In the genomic region with DNA sequence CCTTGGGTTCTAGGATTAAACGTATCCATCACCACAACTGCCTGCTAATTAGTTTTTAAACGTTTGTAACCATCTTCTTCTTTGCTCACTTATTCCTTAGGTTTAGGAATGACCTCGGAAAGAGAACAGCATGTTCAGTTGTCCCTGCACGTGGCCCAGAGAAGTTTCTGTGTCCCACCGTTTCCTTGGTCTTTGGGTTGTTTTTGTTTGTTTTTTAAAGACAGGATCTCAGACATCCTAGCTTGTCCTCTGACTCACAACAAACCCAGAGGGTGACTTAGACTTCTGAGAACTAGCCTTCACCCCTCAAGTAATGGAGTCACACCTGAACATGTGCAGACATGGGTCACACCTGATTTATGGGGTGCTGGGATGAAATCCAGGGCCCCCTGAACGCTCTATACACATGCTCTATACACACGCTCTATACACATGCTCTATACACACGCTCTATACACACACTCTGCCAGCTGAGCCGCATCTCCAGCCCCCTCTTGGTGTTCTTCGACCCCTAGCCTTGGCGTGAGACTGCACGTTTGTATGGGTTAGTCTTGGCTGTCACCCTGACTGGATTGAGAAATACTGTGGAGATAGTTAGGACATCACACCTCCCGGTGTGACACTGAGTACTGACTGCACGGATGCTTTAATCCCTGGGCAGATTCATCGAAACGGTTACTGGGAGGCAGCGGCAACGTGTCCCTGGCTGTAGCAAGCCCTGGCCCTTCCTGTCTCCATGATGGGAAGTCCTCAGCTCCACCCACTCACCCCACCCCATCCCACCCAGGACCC, we compare ENCODE assay signal across 24 mouse cellular contexts. TPM values are rescaled to one million over a fixed set of nuclear protein-coding genes. Genes with fewer than 3 reads are reported as not detected.
DNase-seq lines count a peak whose midpoint lies in the region; ATAC-seq lines count a peak whose summit lies in the region.
"Had no signal": no experiment of that assay in that cellular context is flagged by ENCODE, and none has a peak within 500 bp of the region (broad histone marks: within the 10 kb centered on the region; RNA-seq: fewer than 3 reads in every experiment).

No protein-coding gene starts in this region.

- no peaks in the 10 kb centered on the region for H3K9me3 ChIP-seq in lung, embryonic 15.5 days
- H3K9me3 ChIP-seq: embryonic facial prominence, embryonic 15.5 days; forebrain, embryonic 10.5 days; heart, embryonic 13.5 days; hindbrain, embryonic 15.5 days; liver, embryonic 15.5 days; midbrain, embryonic 12.5 days; stomach, embryonic 15.5 days had no signal

- peaks cover 18% of the 10 kb centered on the region; the same call in 1 of the 2 replicates for H3K4me1 ChIP-seq in lung, embryonic 15.5 days
- H3K4me1 ChIP-seq: heart, embryonic 13.5 days; hindbrain, embryonic 15.5 days; stomach, embryonic 15.5 days had no signal

- peak; percentile 94 for ATAC-seq in lung, embryonic 15.5 days (ENCODE audit: borderline replicate concordance, extremely low read depth, low FRiP score, low TSS enrichment)
- ATAC-seq: forebrain, postnatal 0 days; intestine, embryonic 16.5 days had no signal

- no peak for DNase-seq in lung, postnatal 25 days (ENCODE audit: low spot score)
- peak; percentile 5 for DNase-seq in induced T-regulatory cell, adult 2 months (ENCODE audit: low read depth)
- DNase-seq in lung, postnatal 4 days, result peak; percentile 34 to 73
- DNase-seq in kidney, postnatal 10 days, result no peak
- DNase-seq in cerebellum, adult 11-12 months, result no peak
- no peak for DNase-seq in right cerebral cortex, postnatal 36 days (ENCODE audit: low spot score in 2 of 2)
- DNase-seq: adrenal gland, adult 8-10 months; cerebellum, adult 11 months; cerebellum, postnatal 25 days; forebrain, postnatal 0 days; heart, postnatal 4 days; kidney, postnatal 4 days; right cerebral cortex, postnatal 25 days; thymus, adult 2 months had no signal

- no peak overlapping the region for H3K4me3 ChIP-seq in lung, embryonic 15.5 days
- H3K4me3 ChIP-seq: embryonic facial prominence, embryonic 15.5 days; forebrain, embryonic 10.5 days; heart, embryonic 13.5 days; hindbrain, embryonic 15.5 days; liver, embryonic 15.5 days; midbrain, embryonic 12.5 days; myocyte; stomach, embryonic 15.5 days had no signal

- H3K9ac ChIP-seq in lung, embryonic 15.5 days, result no peak overlapping the region
- H3K9ac ChIP-seq: embryonic facial prominence, embryonic 15.5 days; forebrain, postnatal 0 days; heart, embryonic 13.5 days; hindbrain, embryonic 15.5 days; liver, embryonic 15.5 days; midbrain, embryonic 12.5 days; stomach, embryonic 15.5 days had no signal

- peak overlapping the region; percentile 85 for H3K27ac ChIP-seq in lung, embryonic 15.5 days
- H3K27ac ChIP-seq: embryonic facial prominence, embryonic 15.5 days; forebrain, embryonic 10.5 days; heart, embryonic 13.5 days; hindbrain, embryonic 15.5 days; liver, embryonic 15.5 days; midbrain, embryonic 12.5 days; stomach, embryonic 15.5 days had no signal

- H3K27me3 ChIP-seq in lung, embryonic 15.5 days, result no peaks in the 10 kb centered on the region
- H3K27me3 ChIP-seq: embryonic facial prominence, embryonic 15.5 days; heart, embryonic 13.5 days; hindbrain, embryonic 15.5 days; liver, embryonic 15.5 days; midbrain, embryonic 12.5 days; stomach, embryonic 15.5 days had no signal

- H3K36me3 ChIP-seq in lung, embryonic 15.5 days, result no peaks in the 10 kb centered on the region
- H3K36me3 ChIP-seq: embryonic facial prominence, embryonic 15.5 days; forebrain, embryonic 10.5 days; heart, embryonic 13.5 days; hindbrain, embryonic 15.5 days; liver, embryonic 15.5 days; midbrain, embryonic 12.5 days; stomach, embryonic 15.5 days had no signal

- WGBS in lung, embryonic 15.5 days, result 51% methylated on average over 18 of the region's 18 CpGs

- no peak overlapping the region for H3K4me2 ChIP-seq in lung, embryonic 15.5 days
- H3K4me2 ChIP-seq: embryonic facial prominence, embryonic 15.5 days; heart, embryonic 13.5 days; hindbrain, embryonic 15.5 days; liver, embryonic 15.5 days; midbrain, embryonic 12.5 days; stomach, embryonic 15.5 days had no signal

RNA-seq across cellular contexts. Expression of a gene that starts 16.0 kb away (rescaled TPM):
- 5.0 and 5.1 TPM in 2 replicates for polyA plus RNA-seq in lung, embryonic 15.5 days (2015; fragmentation: Nextera tagmentation; extraction: Ambion mirVana)

Comparison
In these comparisons a context has a peak if more than half of its experiments do, and no peak if none do; other contexts are left out.
1. DNase-seq: peak in induced T-regulatory cell, adult 2 months (single experiment) and lung, postnatal 4 days (2 of 2); none in lung, postnatal 25 days (single experiment), kidney, postnatal 10 days (single experiment), cerebellum, adult 11-12 months (single experiment) and right cerebral cortex, postnatal 36 days (0 of 2).